Mouse (Mus musculus): ENCODE data around the gene Pdlim7.

DNA sequence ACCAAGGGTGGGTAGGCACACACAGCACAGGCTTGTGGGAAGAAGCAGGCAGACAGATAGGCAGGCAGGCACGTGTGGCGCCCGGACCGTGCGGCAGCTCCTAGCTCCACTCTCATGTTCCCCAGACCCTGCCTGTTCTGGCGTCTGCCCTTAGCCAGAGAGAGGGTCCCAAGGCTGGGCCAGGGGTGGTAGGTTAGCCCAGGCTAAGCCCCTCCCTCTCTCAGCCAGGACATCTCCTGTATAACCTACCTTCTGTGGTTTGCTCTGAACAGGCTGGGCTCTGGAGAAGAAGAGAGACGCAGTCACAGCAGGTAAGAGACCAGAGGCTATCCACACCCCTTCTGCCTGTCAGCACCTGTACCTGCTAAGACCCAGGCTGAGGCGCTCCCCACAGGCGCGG lies 4.9 kb downstream of the Pdlim7 start:
- TF ChIP-seq POLR2A (IDR thresholded peaks at IDR 0.05; ENCODE audit: borderline replicate concordance, low read depth, low read length) (no peak), CTCF (IDR thresholded peaks at IDR 0.05; ENCODE audit: low read depth, low read length) (no peak)

Measured in bone marrow macrophage, adult 2 months (primary cell).